Mouse (Mus musculus) heart, adult 2 months (tissue): ENCODE data around the gene Shld1. TPM values are rescaled to one million over a fixed set of nuclear protein-coding genes. Genes with fewer than 3 reads are reported as not detected.

Source experiments
- DNase-seq, 2 experiments: peaks; one replicate each; pipeline ENCODE4 v3.0.0; 2021
- H3K27ac ChIP-seq: fragments of 200-600 bp; 2 replicates; pipeline ENCODE4 v1.8.1; 2022
- H3K27me3 ChIP-seq: fragments of 200-500 bp; 2 replicates; pipeline ENCODE4 v1.6.1; 2012; ENCODE audit warnings: mild to moderate bottlenecking, low read length, inconsistent platforms, mixed read lengths; ENCODE audit not compliant: control insufficient read depth, insufficient read depth
- H3K36me3 ChIP-seq: fragments of 200-500 bp; 2 replicates; pipeline ENCODE4 v1.6.1; 2012; ENCODE audit warnings: low read length, inconsistent platforms; ENCODE audit not compliant: control insufficient read depth, insufficient read depth
- H3K4me1 ChIP-seq: fragments of 200-500 bp; 2 replicates; pipeline ENCODE4 v1.6.1; 2011; ENCODE audit warnings: low read length; ENCODE audit not compliant: control insufficient read depth, insufficient read depth
- H3K4me3 ChIP-seq: fragments of 200-600 bp; 2 replicates; pipeline ENCODE4 v1.8.1; 2022
- H3K79me2 ChIP-seq: fragments of 200-500 bp; replicated peaks from 2 replicates; pipeline ENCODE4 v1.6.1; 2012; ENCODE audit warnings: mild to moderate bottlenecking, inconsistent platforms, low read length, moderate library complexity, mixed read lengths; ENCODE audit not compliant: control insufficient read depth, insufficient read depth
- H3K9ac ChIP-seq: fragments of 200-500 bp; 2 replicates; pipeline ENCODE4 v1.6.1; 2012; ENCODE audit warnings: low read depth, mild to moderate bottlenecking, control low read depth, inconsistent platforms, low read length, mixed read lengths
- CTCF ChIP-seq: fragments of 200-600 bp; IDR thresholded peaks from 2 replicates; pipeline ENCODE4 v1.8.1; 2022; ENCODE audit warnings: antibody characterized with exemption, mild to moderate bottlenecking, moderate library complexity
- EP300 ChIP-seq: fragments of 200-500 bp; IDR thresholded peaks from 2 replicates; pipeline ENCODE4 v1.6.1; 2011; ENCODE audit warnings: low read depth, low read length, control low read depth; ENCODE audit not compliant: insufficient read depth
- POLR2A ChIP-seq: fragments of 200-500 bp; IDR thresholded peaks from 2 replicates; pipeline ENCODE4 v1.6.1; 2011; ENCODE audit warnings: mild to moderate bottlenecking, low read depth, low read length, control low read depth; ENCODE audit not compliant: insufficient read depth
- WGBS: fragments of 180-500 bp; shearing (Covaris S2); methylation state at CpG from one replicate; pipeline ENCODE4 v1.1.7; 2018; 5-methylcytosine and 5-hydroxymethylcytosine counted together
- intact Hi-C: fragments of 180-260 bp; cut with DNase I; formaldehyde crosslinking; loops from one replicate; pipeline ENCODE4 v1.15.1; 2025
- polyA plus RNA-seq: library from polyadenylated mRNA; depleted of rRNA; stranded (reverse); fragments of >200 nt; gene quantifications from 2 replicates; pipeline ENCODE4 v1.2.3, GENCODE M21; 2012
- total RNA-seq, 2 experiments: library from RNA; stranded (reverse); gene quantifications; 2 replicates each; pipeline ENCODE4 v1.2.3; 2021

The Shld1 gene
- total and polyA plus RNA-seq, 3 experiments: 34.8 to 57.6 (median 37.8) TPM

DNA sequence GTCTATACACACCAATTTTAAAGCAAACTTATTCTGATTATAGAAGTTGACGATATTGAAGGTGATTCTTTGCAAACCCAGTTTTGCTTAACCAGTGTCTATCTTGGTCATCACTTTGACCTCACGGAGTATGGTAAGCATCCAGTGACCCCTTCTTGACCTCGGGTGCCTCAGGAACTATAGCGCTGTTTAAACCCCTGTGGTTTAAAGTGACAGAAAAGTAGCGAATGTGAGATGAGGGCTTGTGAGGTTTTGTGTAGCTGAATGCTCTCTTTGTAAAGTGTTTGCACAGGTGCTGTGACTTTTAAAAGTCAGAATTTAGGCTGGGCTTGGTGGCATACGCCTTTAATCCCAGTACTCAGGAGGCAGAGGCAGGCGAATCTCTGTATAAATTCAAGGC, 27.8 kb downstream of the Shld1 start:
- Histone ChIP-seq H3K79me2 (no peaks in the 10 kb centered on the region), H3K4me3 (no peak overlapping the region), H3K27me3 (no peaks in the 10 kb centered on the region), H3K4me1 (peaks cover 6% of the 10 kb centered on the region), H3K9ac (no peak overlapping the region), H3K27ac (no peak overlapping the region), H3K36me3 (peaks cover 3% of the 10 kb centered on the region)
- TF ChIP-seq EP300 (no peak), POLR2A (no peak), CTCF (no peak)
- DNase-seq: no peak
- intact Hi-C loops: loop anchor here (10.0 kb wide), 1 partner anchor 450 kb away; the partner anchor contains the start of gene Cds2
- WGBS: 92% methylated on average over 7 of the region's 7 CpGs

DNA sequence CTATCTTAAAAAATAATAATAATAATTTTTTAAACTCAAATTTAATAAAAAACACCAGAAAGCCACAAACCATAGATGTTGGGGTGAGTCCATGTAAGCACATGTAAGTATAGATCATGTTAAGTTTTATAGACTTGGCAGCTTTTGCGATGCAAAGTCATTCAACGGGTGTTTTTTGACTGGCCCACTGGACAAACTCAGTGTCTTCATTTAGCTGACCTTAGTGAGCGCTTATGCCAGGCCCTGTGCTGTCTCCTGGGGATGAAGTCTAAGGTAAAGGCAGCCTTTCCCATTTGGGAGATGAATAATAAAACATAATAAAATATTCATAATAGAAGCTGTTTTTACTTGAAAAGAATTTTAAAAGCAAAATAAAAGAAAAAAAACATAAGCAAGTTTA, 28.2 kb downstream of the Shld1 start:
- Histone ChIP-seq H3K27me3 (no peaks in the 10 kb centered on the region), H3K36me3 (peaks cover 3% of the 10 kb centered on the region), H3K27ac (peak overlapping the region; percentile 71), H3K4me1 (peaks cover 6% of the 10 kb centered on the region), H3K4me3 (no peak overlapping the region), H3K79me2 (no peaks in the 10 kb centered on the region), H3K9ac (no peak overlapping the region)
- DNase-seq: no peak
- 80% methylated on average over 3 of the region's 3 CpGs for WGBS
- intact Hi-C loops: loop anchor here (10.0 kb wide), 1 partner anchor 450 kb away; the partner anchor contains the start of gene Cds2
- TF ChIP-seq CTCF (no peak), POLR2A (no peak), EP300 (no peak)

DNA sequence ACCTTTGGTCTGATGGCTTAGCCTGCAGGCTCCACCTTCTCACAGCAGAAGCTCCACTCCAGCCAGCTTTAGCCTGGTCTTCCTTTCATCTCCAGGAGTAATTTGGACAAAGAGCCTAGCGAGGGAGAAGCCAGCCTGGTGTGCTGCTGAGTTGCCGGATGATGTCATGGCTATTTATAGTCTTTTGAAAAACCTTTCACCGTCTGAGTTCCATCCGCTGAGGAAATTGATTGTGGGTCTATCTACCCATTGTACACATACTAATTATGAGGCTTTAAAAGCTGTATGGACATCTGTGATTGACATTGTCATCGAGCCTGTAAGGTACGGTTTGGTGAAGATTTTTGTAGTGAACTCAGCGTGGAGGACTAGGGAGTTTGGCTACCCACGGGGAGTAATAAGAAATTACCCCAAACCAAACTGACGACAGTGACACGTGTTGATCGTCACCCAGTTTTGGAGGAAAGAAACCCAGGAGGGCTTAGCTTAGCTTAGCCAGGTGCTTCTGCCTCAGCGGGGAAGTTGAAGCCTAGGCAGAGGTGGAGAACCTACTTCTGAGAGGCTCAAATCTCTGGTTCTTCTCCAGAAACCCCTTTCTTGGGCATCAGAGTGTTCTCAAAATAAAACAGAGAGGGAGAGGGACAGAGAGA, 28.8 kb downstream of the Shld1 start:
- peaks cover 6% of the 10 kb centered on the region for H3K4me1 ChIP-seq
- no peaks in the 10 kb centered on the region for H3K79me2 ChIP-seq
- intact Hi-C loops: loop anchor here (1.0 to 10.0 kb wide), 2 partner anchors 199 to 451 kb away; partner anchors contain the start of gene Cds2
- H3K4me3 ChIP-seq: no peak overlapping the region; the same call in 1 of the 2 replicates
- peak; percentile 27 to 36 for DNase-seq
- H3K9ac ChIP-seq: peak overlapping the region; percentile 37
- TF ChIP-seq POLR2A: no peak
- TF ChIP-seq EP300: 0 out of 2 replicates have a peak, but pooled peaks have one; percentile 34
- H3K27ac ChIP-seq: peak overlapping the region; percentile 71
- no peaks in the 10 kb centered on the region for H3K27me3 ChIP-seq
- peaks cover 4% of the 10 kb centered on the region for H3K36me3 ChIP-seq
- 21% methylated on average over 12 of the region's 12 CpGs for WGBS

DNA sequence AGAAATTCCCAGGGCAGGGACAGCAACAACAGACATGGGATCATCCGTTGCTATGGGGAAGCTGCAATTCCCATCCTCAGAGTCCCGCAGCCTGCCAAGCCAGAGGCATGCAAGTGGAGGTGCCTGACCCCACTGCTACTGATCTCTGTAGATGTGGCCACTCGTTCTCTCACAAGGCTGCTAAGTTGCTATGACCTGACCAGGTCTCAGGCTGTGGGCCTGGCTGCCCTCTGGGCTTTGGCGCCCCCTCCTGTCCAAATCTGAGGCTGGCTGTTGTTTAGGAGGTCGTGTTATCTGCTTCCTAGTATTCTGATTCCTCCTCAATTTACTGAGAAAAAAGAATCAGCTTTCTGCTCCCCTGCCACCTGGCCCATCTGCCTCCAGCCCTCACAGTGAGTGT, 29.4 kb downstream of the Shld1 start:
- Histone ChIP-seq H3K4me1 (peaks cover 10% of the 10 kb centered on the region), H3K4me3 (no peak overlapping the region), H3K36me3 (peaks cover 7% of the 10 kb centered on the region), H3K79me2 (no peaks in the 10 kb centered on the region), H3K9ac (peak overlapping the region; percentile 38; the same call in 1 of the 2 replicates), H3K27ac (peak overlapping the region; percentile 71), H3K27me3 (no peaks in the 10 kb centered on the region)
- peak; percentile 60 to 75 for DNase-seq
- WGBS: 24% methylated on average over 5 of the region's 5 CpGs
- 0 out of 2 replicates have a peak, but pooled peaks have one; percentile 27 for TF ChIP-seq EP300
- TF ChIP-seq POLR2A: no peak
- TF ChIP-seq CTCF: peak; percentile 84
- intact Hi-C loops: loop anchor here (1.0 to 10.0 kb wide), 2 partner anchors 200 to 451 kb away; partner anchors contain the start of gene Cds2

DNA sequence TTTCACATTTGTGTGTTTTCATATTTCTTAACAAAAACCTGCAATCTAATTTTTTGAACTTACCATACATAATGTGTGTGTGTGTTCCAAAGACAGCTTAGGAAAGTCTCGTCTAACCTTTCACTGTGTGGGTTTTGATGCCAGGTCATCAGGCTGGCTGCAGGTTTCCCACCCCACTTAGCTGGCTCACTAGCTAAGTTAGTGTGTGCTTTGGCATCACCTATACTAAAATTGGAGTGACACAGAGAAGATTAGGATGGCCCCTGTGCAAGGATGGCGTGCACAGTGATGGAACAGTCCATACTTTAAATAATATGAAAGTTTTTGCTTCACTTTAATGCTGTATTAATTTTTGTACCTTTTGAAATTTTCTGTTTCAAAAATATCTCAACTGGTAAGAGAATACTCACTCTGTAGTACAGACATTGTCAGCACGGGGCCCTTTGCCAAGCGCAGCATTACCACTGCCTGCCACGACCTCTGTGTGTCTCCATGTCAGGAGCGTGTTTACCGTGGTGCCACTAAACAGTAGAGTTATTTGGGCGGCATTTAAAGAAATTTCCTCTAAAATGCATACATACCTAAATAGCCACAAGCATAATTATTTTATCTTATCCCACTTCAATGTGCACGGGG, 30.3 kb downstream of the Shld1 start:
- Histone ChIP-seq H3K79me2 (no peaks in the 10 kb centered on the region), H3K4me1 (peaks cover 12% of the 10 kb centered on the region), H3K4me3 (no peak overlapping the region), H3K36me3 (peaks cover 7% of the 10 kb centered on the region), H3K27ac (no peak overlapping the region), H3K27me3 (no peaks in the 10 kb centered on the region), H3K9ac (no peak overlapping the region)
- TF ChIP-seq EP300 (no peak), CTCF (no peak), POLR2A (no peak)
- intact Hi-C loops: loop anchor here (1.0 to 10.0 kb wide), 2 partner anchors 201 to 452 kb away; partner anchors contain the start of gene Cds2
- no peak for DNase-seq
- whole genome bisulfite sequencing: 73% methylated on average over 9 of the region's 9 CpGs

DNA sequence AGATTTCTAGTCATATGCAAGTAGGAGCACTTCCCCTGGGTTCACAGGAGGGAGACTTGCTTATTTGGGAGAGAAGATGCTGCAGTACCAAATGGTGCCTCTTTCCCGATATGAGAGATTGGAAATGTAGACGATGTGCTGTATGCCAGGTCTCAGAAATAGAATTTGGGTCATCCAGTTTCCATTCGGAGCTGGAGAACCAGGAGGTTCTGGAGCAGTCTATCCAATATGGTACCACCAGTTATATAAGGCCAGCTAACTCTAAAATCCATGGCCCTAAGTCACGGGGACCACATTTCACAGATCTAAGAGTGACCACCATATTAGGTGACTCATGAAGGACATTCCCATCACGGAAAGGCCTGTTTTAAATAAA, 30.8 kb downstream of the Shld1 start:
- no peak overlapping the region for H3K9ac ChIP-seq
- no peak for TF ChIP-seq POLR2A
- no peak for TF ChIP-seq CTCF
- no peak for TF ChIP-seq EP300
- H3K27me3 ChIP-seq: no peaks in the 10 kb centered on the region
- H3K4me1 ChIP-seq: peaks cover 12% of the 10 kb centered on the region
- intact Hi-C loops: loop anchor here (10.0 kb wide), 1 partner anchor 453 kb away; the partner anchor contains the start of gene Cds2
- H3K79me2 ChIP-seq: 0 out of 2 replicates have a peak, but pooled peaks cover 1% of the 10 kb centered on the region
- peaks cover 7% of the 10 kb centered on the region for H3K36me3 ChIP-seq
- no peak for DNase-seq
- no peak overlapping the region for H3K4me3 ChIP-seq
- WGBS: 75% methylated on average over 5 of the region's 5 CpGs
- H3K27ac ChIP-seq: no peak overlapping the region
